Mouse (Mus musculus) cortical plate, adult 2 months (tissue): ENCODE data around the gene BC052040. TPM values are rescaled to one million over a fixed set of nuclear protein-coding genes. Genes with fewer than 3 reads are reported as not detected.

Experiments used
- H3K27ac ChIP-seq: fragments of 200-500 bp; 2 replicates; pipeline ENCODE4 v1.5.1; 2012; ENCODE audit warnings: low read length, control low read depth, inconsistent platforms; ENCODE audit not compliant: insufficient read depth
- H3K4me1 ChIP-seq: fragments of 200-500 bp; 2 replicates; pipeline ENCODE4 v1.6.1; 2011; ENCODE audit warnings: low read length; ENCODE audit not compliant: control insufficient read depth, insufficient read depth
- H3K4me3 ChIP-seq: fragments of 200-500 bp; 2 replicates; pipeline ENCODE4 v1.5.1; 2011; ENCODE audit warnings: mild to moderate bottlenecking, low read length, control low read depth; ENCODE audit not compliant: insufficient read depth
- CTCF ChIP-seq: fragments of 200-500 bp; IDR thresholded peaks from 2 replicates; pipeline ENCODE4 v1.5.1; 2011; ENCODE audit warnings: mild to moderate bottlenecking, control low read depth, low read length; ENCODE audit not compliant: insufficient read depth; ENCODE audit errors: extremely low read depth
- POLR2A ChIP-seq: fragments of 200-500 bp; IDR thresholded peaks from 2 replicates; pipeline ENCODE4 v1.6.1; 2011; ENCODE audit warnings: mild to moderate bottlenecking, low read length, control low read depth; ENCODE audit not compliant: insufficient read depth; ENCODE audit errors: extremely low read depth
- polyA plus RNA-seq: library from polyadenylated mRNA; depleted of rRNA; stranded (reverse); fragments of >200 nt; gene quantifications from 2 replicates; pipeline ENCODE4 v1.2.3, GENCODE M21; 2012

Gene BC052040
- polyA plus RNA-seq, 1 experiment, result 6.8 TPM

- Histone ChIP-seq H3K4me3 (no peak overlapping the region), H3K27ac (no peak overlapping the region), H3K4me1 (no peaks in the 10 kb centered on the region)
- no peak for TF ChIP-seq POLR2A
- TF ChIP-seq CTCF, result no peak
Observed at GRCm38 (mm10) chr2:115726806-115727205, 145.3 kb downstream of the BC052040 start.

GRCm38 (mm10) chr2:115728627-115729026 lies 147.1 kb downstream of the BC052040 start:
- TF ChIP-seq POLR2A (no peak), CTCF (no peak)
- no peak overlapping the region for H3K4me3 ChIP-seq
- H3K27ac ChIP-seq, result no peak overlapping the region
- H3K4me1 ChIP-seq, result no peaks in the 10 kb centered on the region

DNA sequence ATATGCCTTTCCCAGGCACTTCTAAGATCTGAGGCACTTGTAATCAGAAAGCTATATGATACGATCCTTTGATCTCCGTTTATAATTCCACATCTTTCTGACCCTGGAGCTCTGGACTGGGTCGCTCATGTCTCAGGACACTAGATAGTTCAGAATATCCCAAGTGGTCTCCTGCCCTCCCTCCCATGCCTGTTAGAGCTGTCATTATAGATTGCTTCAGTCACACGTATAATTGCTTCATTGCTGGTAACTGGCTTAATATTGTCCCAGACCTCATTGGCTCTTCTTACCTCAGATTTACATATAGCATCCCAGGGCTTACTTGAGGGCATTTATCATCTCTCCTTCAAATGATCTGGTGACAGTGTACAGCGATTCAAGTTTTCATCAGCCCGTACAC lies 149.0 kb downstream of the BC052040 start:
- Histone ChIP-seq H3K4me3 (no peak overlapping the region), H3K27ac (no peak overlapping the region), H3K4me1 (no peaks in the 10 kb centered on the region)
- TF ChIP-seq POLR2A, result no peak
- no peak for TF ChIP-seq CTCF

DNA sequence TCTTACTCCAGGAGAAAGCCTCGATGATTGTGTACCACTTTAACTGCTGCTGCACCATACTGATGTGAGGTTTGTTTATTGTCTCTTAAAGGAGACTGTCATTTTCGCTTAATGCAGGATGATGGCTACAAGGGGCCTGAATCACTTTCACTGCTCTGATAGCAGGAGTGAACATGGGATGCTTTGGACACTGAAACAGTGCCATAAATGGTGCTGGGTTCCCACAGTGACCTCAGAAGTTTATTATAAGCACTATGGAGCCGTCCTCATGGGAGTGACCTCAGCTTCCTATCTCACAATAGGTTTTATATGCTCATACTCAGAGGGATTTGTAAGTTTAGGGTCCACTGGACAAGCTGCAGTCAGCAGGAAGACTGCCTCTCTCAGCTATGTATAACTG lies 149.7 kb downstream of the BC052040 start:
- H3K4me3 ChIP-seq, result no peak overlapping the region

GRCm38 (mm10) chr2:115732572-115732971 lies 151.1 kb downstream of the BC052040 start:
- H3K27ac ChIP-seq, result no peak overlapping the region
- TF ChIP-seq POLR2A (no peak), CTCF (no peak)
- no peak overlapping the region for H3K4me3 ChIP-seq
- no peaks in the 10 kb centered on the region for H3K4me1 ChIP-seq

More for the DNA sequence above, 149.7 kb downstream of the BC052040 start:
- no peak for TF ChIP-seq POLR2A
- no peak for TF ChIP-seq CTCF
- Histone ChIP-seq H3K27ac (no peak overlapping the region), H3K4me1 (no peaks in the 10 kb centered on the region)

GRCm38 (mm10) chr2:115733017-115733692 lies 151.6 kb downstream of the BC052040 start:
- TF ChIP-seq CTCF (no peak), POLR2A (no peak)
- Histone ChIP-seq H3K27ac (no peak overlapping the region), H3K4me1 (no peaks in the 10 kb centered on the region), H3K4me3 (no peak overlapping the region)

DNA sequence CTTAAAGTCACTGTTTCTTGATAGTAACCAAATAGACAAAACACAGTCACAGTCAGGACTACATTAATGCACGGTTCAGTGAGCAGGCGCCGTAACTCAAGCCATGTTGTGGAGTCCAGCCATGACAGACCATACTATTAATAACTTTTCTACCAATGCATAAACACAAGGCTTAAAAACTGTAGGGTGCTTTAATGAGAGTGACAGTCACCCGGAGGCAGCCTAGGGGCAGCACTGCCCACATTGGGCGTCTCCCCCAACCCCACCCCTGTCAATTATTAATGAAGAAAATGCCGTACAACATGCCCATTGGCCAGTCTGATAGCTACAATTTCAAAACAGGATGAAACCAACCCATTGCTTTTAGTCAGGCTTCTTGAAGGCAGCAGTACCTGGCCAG lies 153.3 kb downstream of the BC052040 start:
- H3K4me3 ChIP-seq, result no peak overlapping the region
- H3K4me1 ChIP-seq, result no peaks in the 10 kb centered on the region
- TF ChIP-seq POLR2A (no peak), CTCF (no peak)
- no peak overlapping the region for H3K27ac ChIP-seq

DNA sequence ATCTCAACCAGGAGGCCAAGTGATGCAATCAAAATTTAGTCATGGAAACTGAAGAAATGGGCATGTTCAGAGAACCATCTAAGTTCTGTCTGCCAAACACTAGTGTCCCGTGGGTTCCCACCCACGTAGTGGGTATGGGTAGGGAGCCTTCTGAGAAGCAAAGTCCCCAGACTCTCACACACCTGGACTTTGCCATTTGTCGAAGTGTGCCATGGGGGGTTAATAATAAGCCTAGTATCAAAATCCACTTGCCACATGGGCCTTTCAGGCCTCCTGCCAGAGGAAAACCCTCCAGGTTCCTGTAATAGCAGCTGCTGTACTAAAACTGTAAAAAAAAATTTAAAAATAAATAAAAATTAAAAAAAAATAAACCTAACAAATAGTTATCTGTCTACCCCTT lies 154.9 kb downstream of the BC052040 start:
- Histone ChIP-seq H3K4me1 (no peaks in the 10 kb centered on the region), H3K27ac (no peak overlapping the region), H3K4me3 (no peak overlapping the region)
- TF ChIP-seq CTCF, result no peak
- no peak for TF ChIP-seq POLR2A

- TF ChIP-seq CTCF (no peak), POLR2A (no peak)
- Histone ChIP-seq H3K4me3 (no peak overlapping the region), H3K4me1 (no peaks in the 10 kb centered on the region), H3K27ac (no peak overlapping the region)
Observed at GRCm38 (mm10) chr2:115737966-115738365, 156.4 kb downstream of the BC052040 start.

DNA sequence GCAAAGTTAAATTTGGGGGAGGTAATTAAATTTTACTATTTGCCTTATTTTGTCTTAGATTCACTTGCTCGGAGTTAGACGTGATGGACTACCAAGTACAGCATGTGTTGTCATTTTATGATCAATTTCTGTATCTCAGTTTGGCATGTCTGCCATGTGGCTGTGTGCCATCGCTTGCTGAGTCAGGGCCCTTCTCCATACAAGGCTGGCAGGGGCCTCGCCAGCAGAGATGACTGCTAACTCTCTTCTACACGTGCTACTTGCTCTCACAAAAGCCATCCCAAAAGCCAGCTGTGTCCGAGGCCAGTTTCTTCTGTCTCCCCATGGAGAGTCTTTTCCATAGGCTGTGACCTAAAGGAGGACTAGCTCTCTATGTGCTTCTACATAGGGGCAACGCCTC lies 160.5 kb downstream of the BC052040 start:
- no peak overlapping the region for H3K4me3 ChIP-seq
- no peak overlapping the region for H3K27ac ChIP-seq
- no peaks in the 10 kb centered on the region for H3K4me1 ChIP-seq
- no peak for TF ChIP-seq POLR2A
- TF ChIP-seq CTCF, result no peak
